Mouse (Mus musculus) small intestine, adult 2 months (tissue): Measurements from ENCODE around the gene Apold1. TPM values are rescaled to one million over a fixed set of nuclear protein-coding genes. Genes with fewer than 3 reads are reported as not detected.
A peak's percentile ranks its signal among the peaks of the same experiment; 100 is the strongest.

Source experiments
- H3K27ac ChIP-seq: fragments of 200-500 bp; 2 replicates; pipeline ENCODE4 v1.5.1; 2012; ENCODE audit warnings: low read depth, low read length, control low read depth, inconsistent platforms; ENCODE audit not compliant: insufficient read depth
- H3K27me3 ChIP-seq: fragments of 200-500 bp; 2 replicates; pipeline ENCODE4 v1.6.1; 2012; ENCODE audit warnings: mild to moderate bottlenecking, moderate library complexity, low read length, inconsistent platforms; ENCODE audit not compliant: control insufficient read depth, insufficient read depth
- H3K36me3 ChIP-seq: fragments of 200-500 bp; 2 replicates; pipeline ENCODE4 v1.6.1; 2012; ENCODE audit warnings: mild to moderate bottlenecking, low read length, control low read depth, inconsistent platforms; ENCODE audit not compliant: control insufficient read depth, insufficient read depth
- H3K4me1 ChIP-seq: fragments of 200-500 bp; 2 replicates; pipeline ENCODE4 v1.6.1; 2012; ENCODE audit warnings: low read length, inconsistent platforms, mixed read lengths; ENCODE audit not compliant: control insufficient read depth, insufficient read depth, insufficient read length
- H3K4me3 ChIP-seq: fragments of 200-500 bp; 2 replicates; pipeline ENCODE4 v1.5.1; 2012; ENCODE audit warnings: low read depth, mild to moderate bottlenecking, control low read depth, inconsistent platforms, low read length, moderate library complexity
- CTCF ChIP-seq: fragments of 200-500 bp; IDR thresholded peaks from 2 replicates; pipeline ENCODE4 v1.5.1; 2012; ENCODE audit warnings: low read depth, mild to moderate bottlenecking, control low read depth, inconsistent platforms, low read length, moderate library complexity, mixed read lengths; ENCODE audit not compliant: insufficient replicate concordance, insufficient read length; ENCODE audit errors: extremely low read depth
- POLR2A ChIP-seq: fragments of 200-500 bp; IDR thresholded peaks from 2 replicates; pipeline ENCODE4 v1.6.1; 2012; ENCODE audit warnings: low read depth, mild to moderate bottlenecking, control low read depth, inconsistent platforms, low read length, moderate library complexity
- WGBS: fragments of 180-500 bp; shearing (Covaris S2); methylation state at CpG from one replicate; pipeline ENCODE4 v1.1.7; 2018; 5-methylcytosine and 5-hydroxymethylcytosine counted together
- polyA plus RNA-seq: library from polyadenylated mRNA; depleted of rRNA; stranded (reverse); fragments of >200 nt; gene quantifications from 2 replicates; pipeline ENCODE4 v1.2.3, GENCODE M21; 2012

Gene Apold1
- polyA plus RNA-seq, 1 experiment, result 0.63 TPM

- Histone ChIP-seq H3K4me3 (no peak overlapping the region), H3K4me1 (no peaks in the 10 kb centered on the region; the same call in 1 of the 2 replicates), H3K27me3 (no peaks in the 10 kb centered on the region), H3K36me3 (no peaks in the 10 kb centered on the region; the same call in 1 of the 2 replicates), H3K27ac (no peak overlapping the region)
- WGBS, result 64% methylated on average over 6 of the region's 6 CpGs
- TF ChIP-seq CTCF, result no peak
- no peak for TF ChIP-seq POLR2A
These were observed 35.5 kb upstream of the Apold1 start for GRCm38 (mm10) chr6:134946054-134946453.

- no peak overlapping the region for H3K27ac ChIP-seq
- no peaks in the 10 kb centered on the region; the same call in 1 of the 2 replicates for H3K36me3 ChIP-seq
- no peaks in the 10 kb centered on the region for H3K27me3 ChIP-seq
- H3K4me1 ChIP-seq, result no peaks in the 10 kb centered on the region; the same call in 1 of the 2 replicates
- TF ChIP-seq POLR2A (no peak), CTCF (no peak)
- 44% methylated on average over 9 of the region's 9 CpGs for WGBS
- no peak overlapping the region for H3K4me3 ChIP-seq
These were observed 34.7 kb upstream of the Apold1 start for GRCm38 (mm10) chr6:134946858-134947257.

DNA sequence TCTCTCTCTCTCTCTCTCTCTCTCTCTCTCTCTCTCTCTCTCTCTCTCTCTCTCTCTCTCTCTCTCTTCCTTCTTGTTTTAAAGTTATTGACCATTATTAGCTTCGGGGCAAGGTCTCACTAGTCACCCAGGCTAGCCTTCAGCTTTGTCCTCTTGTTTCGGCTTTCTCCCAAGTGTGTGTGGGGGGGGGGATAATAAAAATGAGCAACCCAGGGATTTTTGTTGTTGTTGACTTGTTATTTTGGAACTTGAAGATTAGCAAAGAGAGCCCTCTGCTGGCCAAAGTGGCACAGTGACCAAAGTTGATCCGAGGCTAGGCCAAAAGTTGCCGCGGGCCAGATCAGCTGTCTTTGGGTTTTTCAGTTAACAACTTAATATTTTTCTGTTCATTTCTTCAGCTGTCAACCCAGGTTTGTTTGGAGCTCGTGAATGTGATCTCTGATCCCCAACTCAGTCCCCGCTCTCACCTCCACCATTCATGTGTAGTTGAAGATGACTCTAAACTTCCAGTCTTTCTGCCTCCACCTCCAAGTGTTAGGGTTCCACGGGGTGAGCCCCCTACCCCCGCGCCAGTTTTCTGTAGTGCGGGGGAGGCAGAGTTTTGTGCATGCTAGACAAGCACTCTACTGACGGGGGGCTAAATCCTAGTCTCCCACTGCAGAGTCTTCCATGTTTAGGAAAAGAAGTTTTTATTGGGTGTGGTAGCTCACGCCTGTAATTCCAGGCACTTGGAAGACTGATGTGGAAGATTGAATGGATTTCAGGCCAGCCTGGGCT lies 34.0 kb upstream of the Apold1 start:
- H3K4me3 ChIP-seq, result peak overlapping the region; percentile 26; the same call in 1 of the 2 replicates
- WGBS, result 41% methylated on average over 13 of the region's 13 CpGs
- no peak overlapping the region for H3K27ac ChIP-seq
- no peaks in the 10 kb centered on the region for H3K27me3 ChIP-seq
- no peaks in the 10 kb centered on the region for H3K36me3 ChIP-seq
- TF ChIP-seq CTCF (peak; percentile 78; the same call in 1 of the 2 replicates), POLR2A (no peak)
- H3K4me1 ChIP-seq, result no peaks in the 10 kb centered on the region; the same call in 1 of the 2 replicates

DNA sequence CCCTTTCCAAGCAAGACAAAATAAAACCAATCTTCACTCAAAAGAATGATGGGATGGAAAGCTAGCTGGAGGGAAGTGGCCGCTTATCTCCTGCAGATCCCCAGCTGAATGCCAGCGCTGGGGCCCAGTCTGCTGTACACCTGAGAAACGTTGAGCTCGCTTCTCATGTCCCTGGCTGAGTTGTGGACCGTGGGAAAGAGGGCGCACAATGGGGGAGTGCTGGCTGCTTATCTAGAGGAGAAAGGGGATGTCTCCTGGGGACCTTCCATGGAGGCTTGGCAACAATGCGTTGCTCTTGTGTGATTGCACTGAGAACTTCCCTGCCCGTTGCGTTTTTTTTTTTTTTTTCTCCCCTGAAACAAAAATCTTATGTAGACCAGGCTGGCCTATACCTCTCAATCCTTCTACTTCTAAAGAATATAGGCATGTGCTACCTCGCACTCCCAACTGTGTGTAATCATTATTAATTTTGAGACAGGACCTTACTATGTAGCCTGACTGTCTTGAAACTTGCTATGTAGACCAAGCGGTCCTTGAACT lies 32.9 kb upstream of the Apold1 start:
- H3K27ac ChIP-seq, result no peak overlapping the region
- WGBS, result 86% methylated on average over 11 of the region's 11 CpGs
- H3K36me3 ChIP-seq, result no peaks in the 10 kb centered on the region
- H3K27me3 ChIP-seq, result no peaks in the 10 kb centered on the region
- no peak overlapping the region for H3K4me3 ChIP-seq
- H3K4me1 ChIP-seq, result no peaks in the 10 kb centered on the region; the same call in 1 of the 2 replicates
- TF ChIP-seq CTCF (no peak), POLR2A (no peak)

- no peak for TF ChIP-seq POLR2A
- TF ChIP-seq CTCF, result no peak
- H3K4me3 ChIP-seq, result no peak overlapping the region
- no peaks in the 10 kb centered on the region for H3K27me3 ChIP-seq
- H3K36me3 ChIP-seq, result no peaks in the 10 kb centered on the region
- H3K27ac ChIP-seq, result no peak overlapping the region
- WGBS, result 97% methylated on average over 3 of the region's 3 CpGs
- H3K4me1 ChIP-seq, result no peaks in the 10 kb centered on the region; the same call in 1 of the 2 replicates
These were observed 32.3 kb upstream of the Apold1 start for GRCm38 (mm10) chr6:134949241-134949640.

GRCm38 (mm10) chr6:134951364-134951763 lies 30.2 kb upstream of the Apold1 start:
- 89% methylated on average over 5 of the region's 5 CpGs for WGBS
- no peak overlapping the region for H3K4me3 ChIP-seq
- TF ChIP-seq CTCF, result no peak
- no peak for TF ChIP-seq POLR2A
- H3K27ac ChIP-seq, result no peak overlapping the region
- no peaks in the 10 kb centered on the region for H3K4me1 ChIP-seq
- H3K27me3 ChIP-seq, result no peaks in the 10 kb centered on the region
- H3K36me3 ChIP-seq, result no peaks in the 10 kb centered on the region

- H3K27ac ChIP-seq, result no peak overlapping the region
- no peaks in the 10 kb centered on the region for H3K36me3 ChIP-seq
- no peaks in the 10 kb centered on the region for H3K27me3 ChIP-seq
- TF ChIP-seq CTCF (no peak), POLR2A (no peak)
- 77% methylated on average over 11 of the region's 11 CpGs for WGBS
- H3K4me1 ChIP-seq, result no peaks in the 10 kb centered on the region
- H3K4me3 ChIP-seq, result no peak overlapping the region
These were observed 27.5 kb upstream of the Apold1 start for GRCm38 (mm10) chr6:134953976-134954375.
